Mouse (Mus musculus): ENCODE measurements around the gene Pde4c.

DNA sequence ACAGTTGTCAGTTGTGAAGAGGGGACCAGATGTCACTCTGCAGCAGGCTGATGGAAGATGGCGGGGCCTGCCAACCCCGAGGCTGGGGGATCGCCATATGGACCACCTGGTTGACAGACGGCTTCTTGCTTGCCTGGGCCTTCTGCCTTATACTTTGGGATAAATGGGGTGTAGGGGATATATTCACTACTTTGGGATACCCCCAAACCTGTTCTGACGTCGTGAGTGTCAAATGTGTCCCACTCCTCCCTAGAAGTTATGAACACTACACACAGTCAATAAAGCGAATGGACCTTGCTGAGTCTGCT, 34.7 kb downstream of the Pde4c start:
- TF ChIP-seq POLR2A (IDR thresholded peaks at IDR 0.05; ENCODE audit: borderline replicate concordance, extremely low read depth, insufficient read depth, insufficient read length, poor library complexity, severe bottlenecking) = no peak
- no peak for TF ChIP-seq CTCF (IDR thresholded peaks at IDR 0.05; ENCODE audit: borderline replicate concordance, extremely low read depth, insufficient read depth, insufficient read length)

Data from brain, embryonic 14.5 days (tissue).